13 mouse cellular contexts compared by ENCODE assay signal in the genomic region with DNA sequence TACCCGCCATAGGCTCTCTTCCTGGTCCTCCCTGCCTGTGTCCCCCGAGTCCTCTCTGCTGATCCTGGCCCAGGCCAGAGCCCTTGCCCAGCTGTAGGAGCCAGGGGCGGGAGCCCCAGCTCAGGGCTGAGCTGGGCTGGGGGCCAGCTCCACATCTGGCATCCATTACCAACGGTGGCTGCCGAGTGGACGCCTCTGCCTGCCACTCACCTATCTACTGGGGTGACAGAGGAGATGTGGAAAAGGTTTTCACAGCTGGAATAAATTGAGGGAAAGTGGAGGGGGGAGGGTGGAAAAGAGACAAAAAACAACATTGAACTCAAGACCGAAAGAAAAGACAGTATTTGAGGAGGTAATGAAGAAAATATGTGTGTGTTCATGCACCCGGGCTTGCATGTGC. TPM values are rescaled to one million over a fixed set of nuclear protein-coding genes. Genes with fewer than 3 reads are reported as not detected.
DNase-seq lines count a peak whose midpoint lies in the region; ATAC-seq lines count a peak whose summit lies in the region.
"Had no signal": no experiment of that assay in that cellular context is flagged by ENCODE, and none has a peak within 500 bp of the region (broad histone marks: within the 10 kb centered on the region; RNA-seq: fewer than 3 reads in every experiment).

No protein-coding gene starts in this region.

- no peaks in the 10 kb centered on the region for H3K9me3 ChIP-seq in heart, embryonic 10.5 days
- no peaks in the 10 kb centered on the region for H3K9me3 ChIP-seq in midbrain, embryonic 10.5 days (replicated peaks)
- H3K9me3 ChIP-seq in midbrain, embryonic 16.5 days (replicated peaks; ENCODE audit: control insufficient read depth, low read length, poor library complexity, severe bottlenecking) = no peaks in the 10 kb centered on the region
- H3K9me3 ChIP-seq: megakaryocyte, embryonic 14.5 days had no signal

- WGBS in heart, embryonic 10.5 days = 36% methylated on average over 8 of the region's 8 CpGs
- WGBS in midbrain, embryonic 10.5 days = 73% methylated on average over 8 of the region's 8 CpGs
- 61% methylated on average over 8 of the region's 8 CpGs for WGBS in midbrain, embryonic 16.5 days

- no peak for DNase-seq in heart, embryonic 10.5 days (ENCODE audit: low spot score)
- no peak for DNase-seq in heart, adult 18-20 months
- peak; percentile 47 for DNase-seq in midbrain, embryonic 10.5 days (ENCODE audit: low spot score)
- DNase-seq in gastrocnemius, postnatal 36 days = peak; percentile 43 to 50
- peak; percentile 32 for DNase-seq in skeletal muscle tissue, adult 2 months (ENCODE audit: low read depth, low spot score)
- DNase-seq in adrenal gland, adult 8-10 months = no peak
- DNase-seq in cerebellum, postnatal 14 days = no peak
- DNase-seq: layer of hippocampus, adult 9-11 months; retina, postnatal 1 day had no signal

- H3K4me2 ChIP-seq in midbrain, embryonic 16.5 days (ENCODE audit: low read length) = no peak overlapping the region

- H3K27me3 ChIP-seq in heart, embryonic 10.5 days (ENCODE audit: insufficient read depth, poor library complexity, severe bottlenecking) = no peaks in the 10 kb centered on the region
- H3K27me3 ChIP-seq in midbrain, embryonic 10.5 days (ENCODE audit: low read depth, poor library complexity, severe bottlenecking) = peaks cover 39% of the 10 kb centered on the region
- no peaks in the 10 kb centered on the region for H3K27me3 ChIP-seq in midbrain, embryonic 16.5 days (ENCODE audit: control insufficient read depth, insufficient read depth, low read depth, low read length)

- no peak overlapping the region for H3K4me3 ChIP-seq in heart, embryonic 10.5 days
- no peak overlapping the region for H3K4me3 ChIP-seq in midbrain, embryonic 10.5 days
- H3K4me3 ChIP-seq in midbrain, embryonic 16.5 days (ENCODE audit: low read depth, low read length) = no peak overlapping the region
- H3K4me3 ChIP-seq: megakaryocyte, embryonic 14.5 days had no signal

- intact Hi-C loops in gastrocnemius, postnatal 36 days (cut with DNase I) = no loop called here

- no peak overlapping the region for H3K9ac ChIP-seq in midbrain, embryonic 16.5 days (ENCODE audit: low read depth, low read length)

- H3K4me1 ChIP-seq in heart, embryonic 10.5 days = peaks cover 38% of the 10 kb centered on the region
- H3K4me1 ChIP-seq in midbrain, embryonic 10.5 days = peaks cover 32% of the 10 kb centered on the region
- no peaks in the 10 kb centered on the region for H3K4me1 ChIP-seq in midbrain, embryonic 16.5 days (ENCODE audit: control insufficient read depth, insufficient read depth, low read length)
- H3K4me1 ChIP-seq: megakaryocyte, embryonic 14.5 days had no signal

- no peaks in the 10 kb centered on the region for H3K36me3 ChIP-seq in heart, embryonic 10.5 days
- H3K36me3 ChIP-seq in midbrain, embryonic 10.5 days = no peaks in the 10 kb centered on the region
- no peaks in the 10 kb centered on the region for H3K36me3 ChIP-seq in midbrain, embryonic 16.5 days (ENCODE audit: control insufficient read depth, insufficient read depth, low read length)

- 0 out of 2 replicates have a peak overlapping the region, but pooled peaks have one; percentile 19 for H3K27ac ChIP-seq in heart, embryonic 10.5 days
- H3K27ac ChIP-seq in midbrain, embryonic 10.5 days (replicated peaks) = peak overlapping the region; percentile 60
- H3K27ac ChIP-seq in midbrain, embryonic 16.5 days (ENCODE audit: low read length) = no peak overlapping the region

- ATAC-seq in midbrain, embryonic 16.5 days = no peak

RNA-seq across cellular contexts. Expression of gene 1700122O11Rik, which starts 49.3 kb away (rescaled TPM):
- polyA plus RNA-seq in heart, embryonic 10.5 days (2016; fragmentation: Nextera tagmentation; extraction: Ambion mirVana) = not detected in 2 replicates
- total RNA-seq in heart, adult 18-20 months (2021) = not detected
- not detected in 2 replicates for polyA plus RNA-seq in midbrain, embryonic 10.5 days (2016; fragmentation: Nextera tagmentation; extraction: Ambion mirVana)
- polyA plus RNA-seq in midbrain, embryonic 16.5 days (2015; fragmentation: Nextera tagmentation; extraction: Ambion mirVana) = not detected in 2 replicates
- not detected for total RNA-seq in gastrocnemius, postnatal 36 days (2021)
- under 1 TPM in 1 of 4 experiments, not detected in 3; 0.49 TPM for total RNA-seq in adrenal gland, adult 8-10 months (2022)
- polyA plus RNA-seq: C2C12; gonadal fat pad, adult 2 months had no signal

Comparison
In these comparisons a context has a peak if more than half of its experiments do, and no peak if none do; other contexts are left out.
1. DNase-seq: peak in midbrain, embryonic 10.5 days (single experiment), gastrocnemius, postnatal 36 days (2 of 2) and skeletal muscle tissue, adult 2 months (single experiment); none in heart, embryonic 10.5 days (single experiment), heart, adult 18-20 months (0 of 2), adrenal gland, adult 8-10 months (single experiment) and cerebellum, postnatal 14 days (0 of 2).